Mouse (Mus musculus) MEL (cell line): ENCODE results near the gene Dpf3. TPM values are rescaled to one million over a fixed set of nuclear protein-coding genes. Genes with fewer than 3 reads are reported as not detected.
A peak's percentile ranks its signal among the peaks of the same experiment; 100 is the strongest.

Experiments used
- DNase-seq: peaks from one replicate; pipeline ENCODE4 v3.0.0; 2011; ENCODE audit warnings: low read depth, low spot score
- H3K27ac ChIP-seq: 2 replicates; pipeline ENCODE4 v1.5.1; 2012; ENCODE audit warnings: low read depth, mild to moderate bottlenecking, control low read depth, low read length, moderate library complexity; ENCODE audit not compliant: control insufficient read depth
- H3K27me3 ChIP-seq, 2 experiments: fragments of 150-350 bp in 1 of 2; sonication (generic) in 1 of 2; 2 replicates each; pipeline ENCODE4 v1.6.1; 2012; ENCODE audit warnings: low read length in 2 of 2, mild to moderate bottlenecking in 2 of 2, improper control_type of control experiment in 1 of 2, moderate library complexity in 1 of 2; ENCODE audit not compliant: insufficient read depth in 2 of 2, control insufficient read depth in 1 of 2
- H3K36me3 ChIP-seq, 2 experiments: 2 replicates each; pipeline ENCODE4 v1.6.1; 2012 to 2014; ENCODE audit warnings: low read length in 2 of 2, improper control_type of control experiment in 1 of 2, inconsistent platforms in 1 of 2, mild to moderate bottlenecking in 1 of 2; ENCODE audit not compliant: insufficient read depth in 2 of 2, control insufficient read depth in 1 of 2
- H3K4me1 ChIP-seq, 2 experiments: fragments of 150-350 bp in 1 of 2; sonication (generic) in 1 of 2; 2 replicates each; pipeline ENCODE4 v1.6.1; 2012; ENCODE audit warnings: low read length in 2 of 2, improper control_type of control experiment in 1 of 2, mild to moderate bottlenecking in 1 of 2; ENCODE audit not compliant: insufficient read depth in 2 of 2, control insufficient read depth in 1 of 2
- H3K4me3 ChIP-seq, 2 experiments: fragments of 150-350 bp in 1 of 2; sonication (generic) in 1 of 2; 2 replicates each; pipeline ENCODE4 v1.5.1; 2012; ENCODE audit warnings: low read depth in 2 of 2, low read length in 2 of 2, mild to moderate bottlenecking in 2 of 2, moderate library complexity in 2 of 2, control low read depth in 1 of 2, improper control_type of control experiment in 1 of 2; ENCODE audit not compliant: control insufficient read depth in 1 of 2, insufficient read depth in 1 of 2
- H3K79me2 ChIP-seq: 2 replicates; pipeline ENCODE4 v1.6.1; 2012; ENCODE audit warnings: mild to moderate bottlenecking, low read length, moderate library complexity; ENCODE audit not compliant: control insufficient read depth, poor library complexity, insufficient read depth
- H3K9ac ChIP-seq: 2 replicates; pipeline ENCODE4 v1.6.1; 2012; ENCODE audit warnings: low read depth, mild to moderate bottlenecking, control low read depth, low read length, moderate library complexity; ENCODE audit not compliant: control insufficient read depth, poor library complexity, severe bottlenecking
- H3K9me3 ChIP-seq: fragments of 150-350 bp; sonication (generic); replicated peaks from 2 replicates; pipeline ENCODE4 v1.6.1; 2012; ENCODE audit warnings: mild to moderate bottlenecking, low read length, improper control_type of control experiment, moderate library complexity; ENCODE audit not compliant: insufficient read depth
- CHD1 ChIP-seq: IDR thresholded peaks from 2 replicates; pipeline ENCODE4 v1.6.1; 2012; ENCODE audit warnings: low read depth, mild to moderate bottlenecking, inconsistent platforms, low read length, improper control_type of control experiment
- CTCF ChIP-seq, 3 experiments: IDR thresholded peaks in 2 of 3; conservative IDR thresholded peaks in 1 of 3; 2 replicates each; pipeline ENCODE4 v1.5.1; 2011 to 2012; ENCODE audit warnings: low read length in 3 of 3, low read depth in 2 of 3, mild to moderate bottlenecking in 2 of 3, improper control_type of control experiment in 1 of 3, inconsistent platforms in 1 of 3, mixed read lengths in 1 of 3, moderate library complexity in 1 of 3; ENCODE audit not compliant: control insufficient read depth in 1 of 3, insufficient read depth in 1 of 3, poor library complexity in 1 of 3, severe bottlenecking in 1 of 3
- E2F4 ChIP-seq: IDR thresholded peaks from 2 replicates; pipeline ENCODE4 v1.6.1; 2011; ENCODE audit warnings: low read depth, low read length, improper control_type of control experiment, borderline replicate concordance
- ELF1 ChIP-seq: IDR thresholded peaks from 2 replicates; pipeline ENCODE4 v1.6.1; 2014; ENCODE audit warnings: low read depth, mild to moderate bottlenecking, inconsistent platforms, low read length, improper control_type of control experiment, moderate library complexity
- EP300 ChIP-seq, 2 experiments: IDR thresholded peaks; 2 replicates each; pipeline ENCODE4 v1.6.1; 2011; ENCODE audit warnings: improper control_type of control experiment in 2 of 2, low read length in 2 of 2, low read depth in 1 of 2, mild to moderate bottlenecking in 1 of 2
- ETS1 ChIP-seq: IDR thresholded peaks from 2 replicates; pipeline ENCODE4 v1.6.1; 2012; ENCODE audit warnings: low read depth, mild to moderate bottlenecking, inconsistent platforms, low read length, improper control_type of control experiment, moderate library complexity
- GABPA ChIP-seq: IDR thresholded peaks from 2 replicates; pipeline ENCODE4 v1.6.1; 2012; ENCODE audit warnings: low read depth, mild to moderate bottlenecking, inconsistent platforms, low read length, improper control_type of control experiment, moderate library complexity
- GATA1 ChIP-seq: IDR thresholded peaks from 2 replicates; pipeline ENCODE4 v1.6.1; 2011; ENCODE audit warnings: low read depth, low read length, improper control_type of control experiment
- KAT2A ChIP-seq: conservative IDR thresholded peaks from 2 replicates; pipeline ENCODE4 v1.6.1; 2012; ENCODE audit warnings: low read depth, low read length, improper control_type of control experiment, inconsistent platforms
- MXI1 ChIP-seq: IDR thresholded peaks from 2 replicates; pipeline ENCODE4 v1.6.1; 2011; ENCODE audit warnings: mild to moderate bottlenecking, low read depth, low read length, improper control_type of control experiment
- MYB ChIP-seq: IDR thresholded peaks from 2 replicates; pipeline ENCODE4 v1.6.1; 2011; ENCODE audit warnings: mild to moderate bottlenecking, low read depth, low read length, improper control_type of control experiment
- MYC ChIP-seq: IDR thresholded peaks from 2 replicates; pipeline ENCODE4 v1.6.1; 2011; ENCODE audit warnings: low read depth, mild to moderate bottlenecking, low read length, improper control_type of control experiment, moderate library complexity
- POLR2AphosphoS5 ChIP-seq: IDR thresholded peaks from 2 replicates; pipeline ENCODE4 v1.6.1; 2012; ENCODE audit warnings: low read depth, borderline replicate concordance, mild to moderate bottlenecking, inconsistent platforms, low read length, moderate library complexity, mixed read lengths
- RCOR1 ChIP-seq: IDR thresholded peaks from 2 replicates; pipeline ENCODE4 v1.6.1; 2012; ENCODE audit warnings: low read depth, mild to moderate bottlenecking, inconsistent platforms, low read length, improper control_type of control experiment
- SIN3A ChIP-seq: IDR thresholded peaks from 2 replicates; pipeline ENCODE4 v1.6.1; 2012; ENCODE audit warnings: low read length, improper control_type of control experiment, inconsistent platforms
- SMC3 ChIP-seq: IDR thresholded peaks from 2 replicates; pipeline ENCODE4 v1.6.1; 2011; ENCODE audit warnings: low read depth, low read length, improper control_type of control experiment
- TCF12 ChIP-seq: IDR thresholded peaks from 2 replicates; pipeline ENCODE4 v1.6.1; 2014; ENCODE audit warnings: low read depth, mild to moderate bottlenecking, inconsistent platforms, low read length, improper control_type of control experiment, moderate library complexity
- UBTF ChIP-seq: IDR thresholded peaks from 2 replicates; pipeline ENCODE4 v1.6.1; 2012; ENCODE audit warnings: low read depth, mild to moderate bottlenecking, inconsistent platforms, low read length, improper control_type of control experiment, moderate library complexity, borderline replicate concordance; ENCODE audit not compliant: insufficient read depth
- USF1 ChIP-seq: IDR thresholded peaks from 2 replicates; pipeline ENCODE4 v1.6.1; 2014; ENCODE audit warnings: low read depth, mild to moderate bottlenecking, inconsistent platforms, low read length, improper control_type of control experiment, moderate library complexity
- USF2 ChIP-seq, 2 experiments: IDR thresholded peaks; 2 replicates each; pipeline ENCODE4 v1.6.1; 2011 to 2012; ENCODE audit warnings: improper control_type of control experiment in 2 of 2, low read length in 2 of 2, borderline replicate concordance in 1 of 2, inconsistent platforms in 1 of 2, low read depth in 1 of 2, mild to moderate bottlenecking in 1 of 2; ENCODE audit not compliant: insufficient read depth in 1 of 2
- ZKSCAN1 ChIP-seq: IDR thresholded peaks from 2 replicates; pipeline ENCODE4 v1.6.1; 2012; ENCODE audit warnings: low read depth, mild to moderate bottlenecking, inconsistent platforms, low read length, improper control_type of control experiment, moderate library complexity
- polyA plus RNA-seq, 2 experiments: library from polyadenylated mRNA; stranded (reverse) in 1 of 2; unstranded in 1 of 2; fragments of >175 nt in 1 of 2; fragments of >200 nt in 1 of 2; gene quantifications; 2 replicates each; pipeline versions ENCODE4 v1.2.1 to v1.2.4; 2012; ENCODE audit warnings: low replicate concordance in 2 of 2, low read depth in 1 of 2; ENCODE audit not compliant: insufficient read length in 2 of 2, insufficient read depth in 1 of 2, missing spikeins in 1 of 2
- total RNA-seq: library from RNA; depleted of rRNA; stranded (reverse); fragments of 300-350 nt; gene quantifications from 2 replicates; pipeline ENCODE4 v1.2.3, GENCODE M21; 2012

The Dpf3 gene
- total and polyA plus RNA-seq, 3 experiments: 4.2 to 6.8 TPM; not detected in 1

DNA sequence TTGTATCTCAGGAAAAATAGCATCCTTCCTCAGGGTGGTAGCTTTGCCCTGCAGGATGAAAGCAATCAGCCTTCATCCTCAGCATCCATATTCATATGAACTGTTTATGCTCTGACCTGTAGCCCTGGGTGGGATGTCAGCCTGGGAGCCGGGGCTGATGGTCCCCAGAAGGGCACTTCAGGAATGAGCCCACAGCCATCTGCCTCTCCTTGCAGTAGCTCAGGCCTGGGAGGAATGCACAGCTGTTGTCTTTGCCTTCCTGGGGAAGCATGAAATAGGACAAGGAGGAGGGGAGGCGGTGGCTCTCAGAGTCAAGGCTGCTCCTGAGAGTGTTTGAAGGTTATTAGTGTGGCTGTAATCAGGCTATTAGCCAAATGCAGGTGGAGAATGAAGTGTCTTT is 308.7 kb downstream of the Dpf3 start:
- H3K4me3 ChIP-seq: no peak overlapping the region
- H3K9ac ChIP-seq: no peak overlapping the region
- no peaks in the 10 kb centered on the region; a peak in 1 of 4 replicates for H3K4me1 ChIP-seq
- H3K79me2 ChIP-seq: no peaks in the 10 kb centered on the region
- TF ChIP-seq GABPA (no peak), SMC3 (no peak)
- no peak for DNase-seq
- peaks cover 23 to 25% of the 10 kb centered on the region in 2 experiments for H3K27me3 ChIP-seq
- H3K36me3 ChIP-seq: no peaks in the 10 kb centered on the region
- no peaks in the 10 kb centered on the region for H3K9me3 ChIP-seq
- H3K27ac ChIP-seq: no peak overlapping the region

DNA sequence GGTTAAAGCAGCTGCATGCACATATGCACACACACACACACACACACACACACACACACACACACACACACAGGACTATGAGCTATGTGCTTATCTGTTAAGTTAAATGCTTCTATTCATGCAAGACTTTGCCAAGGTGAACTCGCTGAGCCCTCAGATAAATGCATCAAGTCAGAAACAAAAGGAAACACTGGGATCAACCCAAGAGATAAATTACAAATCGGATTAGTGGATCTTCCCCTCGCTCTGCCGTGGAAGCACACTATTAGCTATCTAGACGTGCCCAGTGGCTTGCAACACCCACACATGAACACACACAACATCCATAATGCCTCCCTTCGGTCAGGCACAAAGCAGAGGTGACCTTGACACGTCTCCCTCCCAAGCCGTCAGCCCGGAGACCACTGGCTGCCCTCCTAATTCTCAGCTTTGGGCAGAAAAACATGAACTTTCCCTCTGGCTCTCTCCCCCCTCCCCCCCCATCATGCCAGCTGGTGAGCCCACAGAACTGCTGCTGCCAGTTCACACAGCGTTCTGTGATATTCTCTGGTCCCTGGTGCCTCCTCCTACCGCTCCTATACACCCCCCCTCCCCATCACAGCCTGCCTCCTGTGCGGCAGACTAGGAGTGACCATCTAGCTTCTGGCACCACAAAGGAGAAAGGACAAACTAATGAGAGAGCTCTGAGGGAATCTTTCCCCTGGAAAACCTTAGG is 317.9 kb downstream of the Dpf3 start:
- Histone ChIP-seq H3K27ac (peak overlapping the region; percentile 59), H3K4me1 (peaks cover 20 to 26% of the 10 kb centered on the region in 2 experiments), H3K4me3 (peak overlapping the region; percentile 16 to 45), H3K36me3 (peaks cover 0 to 19% of the 10 kb centered on the region in 2 experiments; a peak in 2 of 4 replicates), H3K27me3 (no peaks in the 10 kb centered on the region), H3K9ac (peak overlapping the region; percentile 17; the same call in 1 of the 2 replicates), H3K79me2 (no peaks in the 10 kb centered on the region), H3K9me3 (no peaks in the 10 kb centered on the region)
- TF ChIP-seq MYC (no peak), CHD1 (no peak), POLR2AphosphoS5 (no peak), KAT2A (no peak; the same call in 1 of the 2 replicates), UBTF (no peak), TCF12 (peak; percentile 91), GATA1 (peak; percentile 82), ZKSCAN1 (no peak), E2F4 (no peak), USF2 (IDR thresholded peaks at IDR 0.05; ENCODE audit: borderline replicate concordance in 1 of 2, insufficient read depth in 1 of 2, low read depth in 1 of 2, low read length in 2 of 2) (no peak), ELF1 (no peak), ETS1 (peak; percentile 85), RCOR1 (peak; percentile 57; the same call in 1 of the 2 replicates), EP300 (IDR thresholded peaks at IDR 0.05; ENCODE audit: low read depth in 1 of 2, low read length in 2 of 2) (peak; percentile 85 to 86), SIN3A (peak; percentile 40; the same call in 1 of the 2 replicates), CTCF (IDR thresholded peaks at IDR 0.05 in 2 of 3, conservative IDR thresholded peaks at IDR 0.05 in 1 of 3; ENCODE audit: control insufficient read depth in 1 of 3, insufficient read depth in 1 of 3, low read depth in 2 of 3, low read length in 3 of 3, poor library complexity in 1 of 3, severe bottlenecking in 1 of 3) (no peak), MYB (no peak), USF1 (0 out of 2 replicates have a peak, but pooled peaks have one; percentile 7), MXI1 (no peak; the same call in 1 of the 2 replicates)
- DNase-seq: peak; percentile 73
